Mouse (Mus musculus) neural tube, embryonic 10.5 days (tissue): ENCODE results near the gene Crygs.
"Not testable (repeated sequence)": the region's sequence is repeated elsewhere in the genome, so short reads cannot be mapped to it uniquely, and the experiment has no call there.

ENCODE experiments used
- DNase-seq: peaks from one replicate; pipeline ENCODE4 v3.0.0-alpha.2; 2017; ENCODE audit warnings: low spot score; ENCODE audit errors: extremely low spot score

Gene Crygs

GRCm38 (mm10) chr16:22789908-22790367 is 21.4 kb downstream of the Crygs start:
- peak; percentile 19 for DNase-seq

GRCm38 (mm10) chr16:22782686-22783085 is 28.7 kb downstream of the Crygs start:
- no peak for DNase-seq

GRCm38 (mm10) chr16:22779228-22779835 is 32.0 kb downstream of the Crygs start:
- DNase-seq = no peak

- not testable (repeated sequence) for DNase-seq
These were observed 33.1 kb downstream of the Crygs start for GRCm38 (mm10) chr16:22778296-22778695.

GRCm38 (mm10) chr16:22775471-22775985 is 35.8 kb downstream of the Crygs start:
- DNase-seq = no peak

GRCm38 (mm10) chr16:22768661-22769060 is 42.7 kb downstream of the Crygs start:
- no peak for DNase-seq

GRCm38 (mm10) chr16:22767405-22767804 is 44.0 kb downstream of the Crygs start:
- DNase-seq = no peak

- no peak for DNase-seq
These were observed 44.6 kb downstream of the Crygs start for GRCm38 (mm10) chr16:22766738-22767211.

- DNase-seq = no peak
These were observed 45.8 kb downstream of the Crygs start for GRCm38 (mm10) chr16:22765531-22765930.
